Mouse (Mus musculus) heart, embryonic 11.5 days (tissue): ENCODE results near the gene Plxna2. TPM values are rescaled to one million over a fixed set of nuclear protein-coding genes. Genes with fewer than 3 reads are reported as not detected.

ENCODE experiments used
- ATAC-seq: fragments of 200-750 bp; cut with Nextera tagmentation; replicated peaks from 2 replicates; pipeline ENCODE4 v1.8.0; 2017; ENCODE audit warnings: moderate library complexity; ENCODE audit not compliant: insufficient number of reproducible peaks, low FRiP score, low TSS enrichment
- H3K27ac ChIP-seq: fragments of 300-500 bp; sonication (generic); 2 replicates; pipeline ENCODE4 v1.5.1; 2014; ENCODE audit warnings: mild to moderate bottlenecking, low read depth, low read length
- H3K27me3 ChIP-seq: fragments of 300-500 bp; sonication (generic); 2 replicates; pipeline ENCODE4 v1.6.1; 2014; ENCODE audit warnings: mild to moderate bottlenecking, low read length, mixed read lengths; ENCODE audit not compliant: control insufficient read depth, insufficient read depth
- H3K36me3 ChIP-seq: fragments of 300-500 bp; sonication (generic); 2 replicates; pipeline ENCODE4 v1.6.1; 2014; ENCODE audit warnings: mild to moderate bottlenecking, low read length, moderate library complexity, mixed read lengths; ENCODE audit not compliant: control insufficient read depth, insufficient read depth
- H3K4me1 ChIP-seq: fragments of 300-500 bp; sonication (generic); 2 replicates; pipeline ENCODE4 v1.6.1; 2014; ENCODE audit warnings: low read length; ENCODE audit not compliant: control insufficient read depth, insufficient read depth
- H3K4me2 ChIP-seq: fragments of 300-500 bp; sonication (generic); 2 replicates; pipeline ENCODE4 v1.6.1; 2014; ENCODE audit warnings: mild to moderate bottlenecking, moderate library complexity
- H3K4me3 ChIP-seq: fragments of 300-500 bp; sonication (generic); 2 replicates; pipeline ENCODE4 v1.5.1; 2014; ENCODE audit warnings: low read depth, low read length
- H3K9ac ChIP-seq: fragments of 300-500 bp; sonication (generic); 2 replicates; pipeline ENCODE4 v1.6.1; 2014; ENCODE audit warnings: mild to moderate bottlenecking, low read depth, low read length, moderate library complexity
- H3K9me3 ChIP-seq: fragments of 300-500 bp; sonication (generic); replicated peaks from 2 replicates; pipeline ENCODE4 v1.6.1; 2016; ENCODE audit warnings: low read length; ENCODE audit not compliant: control insufficient read depth
- WGBS: fragments of 180-500 bp; shearing (Covaris S2); extraction: QIAGEN DNeasy Blood & Tissue Kit; methylation state at CpG from one replicate; pipeline ENCODE4 v1.1.7; 2014; ENCODE audit not compliant: insufficient replicate concordance; 5-methylcytosine and 5-hydroxymethylcytosine counted together
- polyA plus RNA-seq: library from polyadenylated mRNA; unstranded; fragments of >200 nt; fragmentation: Nextera tagmentation; extraction: Ambion mirVana; gene quantifications from 2 replicates; pipeline ENCODE4 v1.2.1, GENCODE M21; 2014

The Plxna2 gene
- polyA plus RNA-seq, 1 experiment from 2014 or later: 6.4 TPM

DNA sequence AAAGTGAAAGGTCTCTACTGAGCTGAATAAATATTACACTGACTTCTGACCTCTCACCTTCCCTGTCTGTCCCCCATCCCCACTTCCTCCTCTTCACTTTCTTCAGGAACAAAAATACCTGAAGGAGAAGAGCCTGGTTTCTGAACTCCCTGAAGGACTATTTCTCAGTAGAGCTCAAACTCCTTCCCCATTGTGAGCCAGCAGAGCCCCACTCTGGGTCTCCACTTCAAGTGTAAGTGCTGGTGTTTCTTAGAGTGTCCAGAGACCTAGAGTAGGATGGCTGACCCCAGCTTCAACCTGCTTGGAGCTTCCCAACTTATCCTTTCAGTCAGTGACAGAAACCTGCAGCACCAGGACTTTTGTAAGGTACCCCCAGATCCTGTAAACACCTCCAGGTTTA is 9.3 kb downstream of the Plxna2 start:
- Histone ChIP-seq H3K4me1 (peaks cover 51% of the 10 kb centered on the region), H3K27ac (no peak overlapping the region), H3K9ac (no peak overlapping the region), H3K4me3 (no peak overlapping the region), H3K4me2 (no peak overlapping the region), H3K27me3 (no peaks in the 10 kb centered on the region; the same call in none of the 2 replicates), H3K9me3 (no peaks in the 10 kb centered on the region), H3K36me3 (no peaks in the 10 kb centered on the region)
- ATAC-seq: no peak

DNA sequence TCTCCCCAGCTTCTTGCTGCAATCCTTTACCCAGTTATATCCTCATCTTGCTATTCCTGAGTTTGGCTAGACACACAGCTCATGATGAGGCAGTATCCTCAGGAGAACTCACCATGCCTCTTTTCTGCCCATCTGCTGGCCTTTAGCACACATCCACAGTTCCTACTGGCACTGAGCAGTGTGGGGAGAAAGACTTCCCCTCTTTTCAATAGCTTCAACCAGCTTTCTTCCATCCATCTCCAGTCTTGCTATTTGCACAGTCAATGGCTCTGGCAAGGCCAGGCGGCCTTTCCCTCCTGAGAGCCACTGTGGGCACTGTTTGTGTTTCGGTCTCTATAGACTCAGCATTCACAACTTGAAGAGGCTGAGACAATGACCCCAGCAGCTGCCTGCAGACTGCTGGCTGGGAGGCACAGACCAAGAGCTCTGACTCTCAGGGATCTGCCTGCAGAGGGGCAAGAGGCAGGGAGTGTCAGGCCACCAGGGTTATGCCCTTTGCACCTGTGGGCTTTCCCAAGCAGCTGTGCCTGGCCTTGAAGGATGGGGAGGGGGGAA is 11.2 kb downstream of the Plxna2 start:
- no peak for ATAC-seq
- no peaks in the 10 kb centered on the region for H3K27me3 ChIP-seq
- H3K4me1 ChIP-seq: peaks cover 44% of the 10 kb centered on the region
- H3K4me2 ChIP-seq: no peak overlapping the region
- no peak overlapping the region for H3K27ac ChIP-seq
- H3K9ac ChIP-seq: no peak overlapping the region
- no peak overlapping the region for H3K4me3 ChIP-seq
- no peaks in the 10 kb centered on the region for H3K36me3 ChIP-seq
- H3K9me3 ChIP-seq: no peaks in the 10 kb centered on the region
- WGBS: 54% methylated on average over 2 of the region's 2 CpGs

DNA sequence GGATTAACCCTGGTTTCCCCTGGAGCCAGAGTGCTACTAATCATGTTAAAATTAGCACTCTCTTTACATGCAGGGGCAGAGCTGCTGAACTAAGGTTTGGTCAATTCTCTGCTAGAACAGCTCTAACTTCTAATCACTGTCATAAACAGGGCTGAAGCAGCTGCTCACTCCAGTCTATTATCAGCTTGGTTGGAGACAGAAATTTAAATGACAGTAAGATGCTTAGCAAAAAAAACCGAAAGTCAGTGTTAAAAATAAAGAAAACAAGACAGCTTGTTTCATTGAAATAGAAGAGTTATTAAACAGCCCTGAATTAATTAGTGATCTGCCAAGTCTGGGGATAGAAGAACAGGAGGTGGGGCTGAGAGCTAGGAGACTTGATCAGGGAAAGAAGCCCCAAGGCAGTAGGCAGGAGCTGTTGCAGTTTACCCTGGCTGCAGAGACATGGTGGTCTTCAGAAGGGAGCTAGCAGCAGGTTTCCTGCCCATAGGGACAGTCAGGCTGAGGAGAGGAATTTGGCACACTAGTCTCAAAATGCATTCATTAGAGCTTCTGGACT is 12.6 kb downstream of the Plxna2 start:
- Histone ChIP-seq H3K9me3 (no peaks in the 10 kb centered on the region), H3K4me2 (no peak overlapping the region), H3K4me1 (peaks cover 48% of the 10 kb centered on the region), H3K36me3 (no peaks in the 10 kb centered on the region), H3K4me3 (no peak overlapping the region), H3K27me3 (no peaks in the 10 kb centered on the region), H3K27ac (no peak overlapping the region), H3K9ac (no peak overlapping the region)
- no peak for ATAC-seq
- 46% methylated on average over 1 of the region's 1 CpGs for WGBS

DNA sequence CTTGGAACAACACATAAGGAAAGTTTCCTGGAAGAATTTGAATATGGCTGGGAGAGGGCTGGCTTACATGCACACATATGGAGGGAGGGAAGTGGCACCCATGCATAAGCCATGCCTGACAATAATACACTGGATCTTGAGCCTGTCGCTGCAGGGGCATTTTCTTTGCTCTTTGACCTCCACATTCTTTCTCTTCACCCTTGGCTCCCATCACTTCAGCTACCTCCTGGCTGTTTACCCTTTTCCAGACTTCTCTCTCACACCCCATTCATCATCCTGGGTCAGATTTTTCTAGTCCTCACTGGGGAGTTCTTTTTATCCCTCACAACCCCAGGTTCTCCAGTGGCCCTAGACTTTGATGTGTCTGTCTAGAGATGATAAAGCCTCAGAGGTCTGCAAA is 13.6 kb downstream of the Plxna2 start:
- H3K4me3 ChIP-seq: no peak overlapping the region
- 44% methylated on average over 1 of the region's 1 CpGs for WGBS
- no peak for ATAC-seq
- no peak overlapping the region for H3K27ac ChIP-seq
- H3K9me3 ChIP-seq: no peaks in the 10 kb centered on the region
- no peak overlapping the region for H3K4me2 ChIP-seq
- H3K4me1 ChIP-seq: peaks cover 50% of the 10 kb centered on the region
- H3K9ac ChIP-seq: no peak overlapping the region
- H3K36me3 ChIP-seq: no peaks in the 10 kb centered on the region
- no peaks in the 10 kb centered on the region for H3K27me3 ChIP-seq

DNA sequence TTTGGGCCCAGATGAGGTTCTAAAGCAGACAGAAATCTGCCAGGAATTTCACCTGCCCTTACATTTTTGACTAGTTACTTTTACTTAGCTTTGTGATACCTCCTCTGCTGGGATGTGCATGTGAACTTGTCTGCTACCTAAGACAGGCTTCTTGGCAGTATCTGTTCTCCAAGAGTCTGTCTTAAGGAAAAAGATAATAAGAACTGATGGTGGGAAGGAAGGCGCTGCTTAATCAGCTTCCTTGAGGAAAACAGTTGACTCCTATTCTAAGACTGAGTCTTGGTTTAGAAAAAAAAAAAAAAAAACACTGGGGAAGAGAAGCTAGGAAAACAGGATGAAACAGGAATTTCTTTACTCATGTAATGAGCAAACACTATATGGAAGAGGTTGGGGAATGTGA is 14.0 kb downstream of the Plxna2 start:
- no peak for ATAC-seq
- Histone ChIP-seq H3K27me3 (no peaks in the 10 kb centered on the region), H3K4me3 (no peak overlapping the region), H3K27ac (no peak overlapping the region), H3K4me2 (no peak overlapping the region), H3K9ac (no peak overlapping the region), H3K36me3 (no peaks in the 10 kb centered on the region), H3K9me3 (no peaks in the 10 kb centered on the region), H3K4me1 (peaks cover 46% of the 10 kb centered on the region)
- WGBS: 57% methylated on average over 1 of the region's 1 CpGs

DNA sequence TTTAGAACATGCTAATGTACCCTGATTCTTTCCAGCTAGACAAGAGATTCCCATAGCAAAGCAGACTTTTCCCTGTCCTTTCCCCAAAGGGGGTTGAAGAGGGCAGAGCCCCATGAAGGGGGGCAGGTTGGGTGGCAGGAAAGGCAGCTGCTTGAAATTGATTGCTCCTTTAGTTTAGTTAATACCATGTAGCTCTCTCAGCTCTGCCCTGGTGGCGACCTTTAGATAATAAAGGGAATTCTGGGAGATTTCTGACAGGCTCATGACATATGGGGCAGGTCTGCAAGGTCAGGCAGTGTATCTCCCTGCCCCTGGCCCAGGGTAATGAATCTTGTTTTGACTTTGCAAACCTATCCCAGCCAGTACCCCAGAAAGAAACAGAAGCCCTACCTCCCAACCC is 17.4 kb downstream of the Plxna2 start:
- Histone ChIP-seq H3K4me1 (peaks cover 17% of the 10 kb centered on the region), H3K27me3 (no peaks in the 10 kb centered on the region), H3K27ac (no peak overlapping the region), H3K9ac (no peak overlapping the region), H3K4me3 (no peak overlapping the region), H3K36me3 (no peaks in the 10 kb centered on the region), H3K9me3 (no peaks in the 10 kb centered on the region), H3K4me2 (no peak overlapping the region)
- 22% methylated on average over 1 of the region's 1 CpGs for WGBS
- ATAC-seq: no peak

DNA sequence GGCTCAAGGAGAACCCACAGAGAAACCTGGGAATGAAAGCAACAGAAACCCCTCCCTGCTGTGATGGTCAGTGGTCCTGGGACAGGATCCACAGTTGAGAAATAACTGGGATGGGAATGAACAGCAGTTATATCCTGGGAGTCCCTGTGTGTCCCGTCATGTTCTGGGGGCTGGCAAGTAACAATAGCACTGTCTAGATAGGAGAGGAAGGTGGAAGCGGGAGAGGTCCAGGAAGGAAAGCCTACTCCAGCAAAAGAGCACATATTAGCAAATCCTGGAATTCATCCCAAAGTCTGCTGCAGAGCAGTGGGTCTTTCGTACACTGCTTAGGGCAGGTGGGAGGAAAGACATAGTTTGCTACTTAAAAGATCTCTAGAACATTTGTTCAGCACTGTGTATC is 17.9 kb downstream of the Plxna2 start:
- ATAC-seq: no peak
- no peaks in the 10 kb centered on the region for H3K36me3 ChIP-seq
- H3K27ac ChIP-seq: no peak overlapping the region
- no peak overlapping the region for H3K4me2 ChIP-seq
- H3K9me3 ChIP-seq: no peaks in the 10 kb centered on the region
- no peak overlapping the region for H3K9ac ChIP-seq
- 52% methylated on average over 3 of the region's 3 CpGs for WGBS
- H3K4me3 ChIP-seq: no peak overlapping the region
- H3K4me1 ChIP-seq: peaks cover 14% of the 10 kb centered on the region
- no peaks in the 10 kb centered on the region for H3K27me3 ChIP-seq

DNA sequence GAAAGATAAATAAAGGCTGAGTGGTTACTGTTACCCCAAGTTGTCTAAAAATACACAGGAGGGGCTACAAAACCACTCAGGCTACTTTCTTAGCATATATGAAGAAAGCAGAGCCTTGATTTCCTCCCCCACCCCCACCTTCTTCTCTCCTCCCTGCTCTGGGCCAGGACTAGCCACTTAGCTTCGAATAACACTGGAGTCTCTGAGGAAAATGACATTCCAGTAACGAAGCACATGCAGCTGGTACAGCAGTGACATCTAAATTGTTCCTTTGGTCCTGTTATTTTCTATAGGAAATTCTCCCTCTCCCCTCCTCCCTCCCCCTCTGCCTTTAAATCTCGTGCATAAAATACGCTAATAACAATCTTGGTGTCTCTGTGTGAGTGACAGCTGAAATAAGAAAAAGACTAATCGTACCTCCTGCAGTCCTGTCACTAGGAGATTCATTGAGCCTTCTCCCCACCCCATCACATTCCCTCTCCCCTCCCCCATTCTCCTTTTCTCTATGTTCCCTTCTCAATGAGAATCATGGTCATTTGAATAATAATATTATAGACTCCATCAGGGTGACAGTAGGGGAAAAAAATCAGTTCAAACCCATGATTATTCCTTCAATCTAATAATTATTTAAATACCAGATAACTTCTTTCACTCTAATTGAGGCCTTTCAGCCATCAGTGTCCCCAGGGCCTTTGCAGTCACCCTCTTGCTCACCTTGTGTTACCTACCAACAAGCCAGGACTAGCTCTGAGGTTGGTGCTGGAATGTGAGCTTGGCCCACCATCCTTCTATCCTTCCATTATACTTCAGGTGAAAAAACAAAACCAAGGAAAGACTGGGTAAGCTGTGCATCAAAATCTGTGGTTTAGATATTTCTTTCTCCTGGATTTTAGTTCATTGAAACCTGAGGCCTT is 19.6 kb downstream of the Plxna2 start:
- Histone ChIP-seq H3K9ac (no peak overlapping the region), H3K9me3 (no peaks in the 10 kb centered on the region), H3K4me3 (no peak overlapping the region), H3K27me3 (no peaks in the 10 kb centered on the region), H3K4me2 (no peak overlapping the region), H3K36me3 (no peaks in the 10 kb centered on the region), H3K4me1 (peaks cover 26% of the 10 kb centered on the region), H3K27ac (no peak overlapping the region)
- WGBS: 36% methylated on average over 5 of the region's 5 CpGs
- no peak for ATAC-seq
